Mouse (Mus musculus): ENCODE results near the gene Bivm.

Gene Bivm

GRCm38 (mm10) chr1:44122256-44122655 lies 3.5 kb downstream of the Bivm start:
- Histone ChIP-seq H3K9me3 (ENCODE audit: low read length) (no peaks in the 10 kb centered on the region), H3K4me1 (replicated peaks; ENCODE audit: low read depth, low read length) (peaks cover 11% of the 10 kb centered on the region), H3K36me3 (ENCODE audit: insufficient read depth, low read length) (0 out of 2 replicates have a peak, but pooled peaks cover 3% of the 10 kb centered on the region), H3K4me3 (replicated peaks; ENCODE audit: low read length) (no peak overlapping the region), H3K27me3 (ENCODE audit: insufficient read depth, low read length) (no peaks in the 10 kb centered on the region)
- TF ChIP-seq CTCF (conservative IDR thresholded peaks at IDR 0.05; ENCODE audit: low read length) (no peak), NANOG (IDR thresholded peaks at IDR 0.05; ENCODE audit: borderline replicate concordance, low read length) (no peak), POU5F1 (IDR thresholded peaks at IDR 0.05; ENCODE audit: borderline replicate concordance, low read length) (no peak)

- Histone ChIP-seq H3K9me3 (ENCODE audit: low read length) (no peaks in the 10 kb centered on the region), H3K36me3 (ENCODE audit: insufficient read depth, low read length) (peaks cover 3% of the 10 kb centered on the region; the same call in 1 of the 2 replicates), H3K4me3 (replicated peaks; ENCODE audit: low read length) (no peak overlapping the region), H3K27me3 (ENCODE audit: insufficient read depth, low read length) (no peaks in the 10 kb centered on the region), H3K4me1 (replicated peaks; ENCODE audit: low read depth, low read length) (no peaks in the 10 kb centered on the region)
- no peak for TF ChIP-seq CTCF (conservative IDR thresholded peaks at IDR 0.05; ENCODE audit: low read length)
Measured at GRCm38 (mm10) chr1:44125590-44125989, 6.8 kb downstream of the Bivm start.

- peaks cover 3% of the 10 kb centered on the region; the same call in 1 of the 2 replicates for H3K36me3 ChIP-seq (ENCODE audit: insufficient read depth, low read length)
- no peaks in the 10 kb centered on the region for H3K9me3 ChIP-seq (ENCODE audit: low read length)
- H3K27me3 ChIP-seq (ENCODE audit: insufficient read depth, low read length), result no peaks in the 10 kb centered on the region
- no peaks in the 10 kb centered on the region for H3K4me1 ChIP-seq (replicated peaks; ENCODE audit: low read depth, low read length)
- TF ChIP-seq NANOG (IDR thresholded peaks at IDR 0.05; ENCODE audit: borderline replicate concordance, low read length), result no peak
- no peak for TF ChIP-seq CTCF (conservative IDR thresholded peaks at IDR 0.05; ENCODE audit: low read length)
- TF ChIP-seq POU5F1 (IDR thresholded peaks at IDR 0.05; ENCODE audit: borderline replicate concordance, low read length), result no peak
- H3K4me3 ChIP-seq (replicated peaks; ENCODE audit: low read length), result no peak overlapping the region
Measured at GRCm38 (mm10) chr1:44129929-44130581, 11.3 kb downstream of the Bivm start.

GRCm38 (mm10) chr1:44140232-44140631 lies 21.5 kb downstream of the Bivm start:
- 0 out of 2 replicates have a peak, but pooled peaks cover under 1% of the 10 kb centered on the region for H3K27me3 ChIP-seq (ENCODE audit: insufficient read depth, low read length)
- H3K4me3 ChIP-seq (replicated peaks; ENCODE audit: low read length), result no peak overlapping the region
- peaks cover 7% of the 10 kb centered on the region for H3K36me3 ChIP-seq (ENCODE audit: insufficient read depth, low read length)
- no peak for TF ChIP-seq NANOG (IDR thresholded peaks at IDR 0.05; ENCODE audit: borderline replicate concordance, low read length)
- no peak for TF ChIP-seq POU5F1 (IDR thresholded peaks at IDR 0.05; ENCODE audit: borderline replicate concordance, low read length)
- no peak for TF ChIP-seq CTCF (conservative IDR thresholded peaks at IDR 0.05; ENCODE audit: low read length)
- no peaks in the 10 kb centered on the region for H3K4me1 ChIP-seq (replicated peaks; ENCODE audit: low read depth, low read length)
- H3K9me3 ChIP-seq (ENCODE audit: low read length), result no peaks in the 10 kb centered on the region

- peaks cover 7% of the 10 kb centered on the region for H3K36me3 ChIP-seq (ENCODE audit: insufficient read depth, low read length)
- H3K9me3 ChIP-seq (ENCODE audit: low read length), result no peaks in the 10 kb centered on the region
- 0 out of 2 replicates have a peak, but pooled peaks cover 4% of the 10 kb centered on the region for H3K27me3 ChIP-seq (ENCODE audit: insufficient read depth, low read length)
- H3K4me3 ChIP-seq (replicated peaks; ENCODE audit: low read length), result no peak overlapping the region
- no peak for TF ChIP-seq POU5F1 (IDR thresholded peaks at IDR 0.05; ENCODE audit: borderline replicate concordance, low read length)
- no peak for TF ChIP-seq NANOG (IDR thresholded peaks at IDR 0.05; ENCODE audit: borderline replicate concordance, low read length)
- peaks cover 6% of the 10 kb centered on the region; the same call in 1 of the 2 replicates for H3K4me1 ChIP-seq (replicated peaks; ENCODE audit: low read depth, low read length)
Measured at GRCm38 (mm10) chr1:44142747-44143146, 24.0 kb downstream of the Bivm start.

- Histone ChIP-seq H3K36me3 (ENCODE audit: insufficient read depth, low read length) (peaks cover 5% of the 10 kb centered on the region), H3K27me3 (ENCODE audit: insufficient read depth, low read length) (0 out of 2 replicates have a peak, but pooled peaks cover 4% of the 10 kb centered on the region), H3K9me3 (ENCODE audit: low read length) (no peaks in the 10 kb centered on the region), H3K4me3 (replicated peaks; ENCODE audit: low read length) (peak within 1 kb of the TSS; percentile 95), H3K4me1 (replicated peaks; ENCODE audit: low read depth, low read length) (peaks cover 13% of the 10 kb centered on the region; the same call in 1 of the 2 replicates)
- no peak for TF ChIP-seq NANOG (IDR thresholded peaks at IDR 0.05; ENCODE audit: borderline replicate concordance, low read length)
- TF ChIP-seq CTCF (conservative IDR thresholded peaks at IDR 0.05; ENCODE audit: low read length), result no peak
- no peak for TF ChIP-seq POU5F1 (IDR thresholded peaks at IDR 0.05; ENCODE audit: borderline replicate concordance, low read length)
Measured at GRCm38 (mm10) chr1:44147563-44148381, 29.0 kb downstream of the Bivm start, which contains the start of gene Ercc5. TSS of gene Ercc5 (plus strand) at chr1:44147744.

- TF ChIP-seq CTCF (conservative IDR thresholded peaks at IDR 0.05; ENCODE audit: low read length), result peak; percentile 49
- TF ChIP-seq POU5F1 (IDR thresholded peaks at IDR 0.05; ENCODE audit: borderline replicate concordance, low read length), result no peak
- Histone ChIP-seq H3K27me3 (ENCODE audit: insufficient read depth, low read length) (0 out of 2 replicates have a peak, but pooled peaks cover 4% of the 10 kb centered on the region), H3K36me3 (ENCODE audit: insufficient read depth, low read length) (no peaks in the 10 kb centered on the region), H3K4me1 (replicated peaks; ENCODE audit: low read depth, low read length) (peaks cover 13% of the 10 kb centered on the region; the same call in 1 of the 2 replicates), H3K9me3 (ENCODE audit: low read length) (no peaks in the 10 kb centered on the region), H3K4me3 (replicated peaks; ENCODE audit: low read length) (peak overlapping the region; percentile 95)
Measured at GRCm38 (mm10) chr1:44148706-44149105, 29.9 kb downstream of the Bivm start.

- Histone ChIP-seq H3K9me3 (ENCODE audit: low read length) (no peaks in the 10 kb centered on the region), H3K27me3 (ENCODE audit: insufficient read depth, low read length) (no peaks in the 10 kb centered on the region), H3K36me3 (ENCODE audit: insufficient read depth, low read length) (peaks cover 25% of the 10 kb centered on the region), H3K4me1 (replicated peaks; ENCODE audit: low read depth, low read length) (no peaks in the 10 kb centered on the region), H3K4me3 (replicated peaks; ENCODE audit: low read length) (no peak overlapping the region)
- no peak for TF ChIP-seq NANOG (IDR thresholded peaks at IDR 0.05; ENCODE audit: borderline replicate concordance, low read length)
- TF ChIP-seq CTCF (conservative IDR thresholded peaks at IDR 0.05; ENCODE audit: low read length), result peak; percentile 40
Measured at GRCm38 (mm10) chr1:44155287-44155686, 36.5 kb downstream of the Bivm start.
